Mouse (Mus musculus) gastrocnemius, adult 8-10 months (tissue): ENCODE results near the gene Ctla4. TPM values are rescaled to one million over a fixed set of nuclear protein-coding genes. Genes with fewer than 3 reads are reported as not detected.
A peak's percentile ranks its signal among the peaks of the same experiment; 100 is the strongest.

Experiments
- DNase-seq, 2 experiments: peaks; one replicate each; pipeline ENCODE4 v3.0.0; 2022; ENCODE audit warnings: low spot score in 2 of 2
- total RNA-seq, 4 experiments: library from RNA; stranded (reverse); gene quantifications; 2 replicates each; pipeline ENCODE4 v1.2.4; 2022

Gene Ctla4
- total RNA-seq, 4 experiments from 2014 or later = not detected

DNA sequence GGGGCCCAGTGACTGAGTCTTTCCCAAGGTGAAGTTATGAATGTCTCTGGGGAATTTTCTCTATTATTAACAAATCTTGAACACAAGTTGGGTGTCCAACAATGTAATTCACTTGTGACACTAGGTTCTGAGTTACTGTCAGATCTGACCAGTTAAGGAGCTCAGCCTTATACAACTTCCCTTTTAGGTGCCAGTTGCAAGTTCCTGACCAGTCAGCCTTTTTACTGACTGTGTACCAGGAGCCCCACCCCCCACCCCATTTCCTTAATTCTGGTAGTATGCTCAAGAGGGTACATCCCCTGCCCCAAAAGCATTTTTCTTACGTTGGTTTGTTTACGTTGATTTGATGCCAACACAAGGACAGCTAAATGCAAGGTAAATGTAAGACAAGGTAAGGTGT is 21.6 kb upstream of the Ctla4 start:
- DNase-seq = no peak

DNA sequence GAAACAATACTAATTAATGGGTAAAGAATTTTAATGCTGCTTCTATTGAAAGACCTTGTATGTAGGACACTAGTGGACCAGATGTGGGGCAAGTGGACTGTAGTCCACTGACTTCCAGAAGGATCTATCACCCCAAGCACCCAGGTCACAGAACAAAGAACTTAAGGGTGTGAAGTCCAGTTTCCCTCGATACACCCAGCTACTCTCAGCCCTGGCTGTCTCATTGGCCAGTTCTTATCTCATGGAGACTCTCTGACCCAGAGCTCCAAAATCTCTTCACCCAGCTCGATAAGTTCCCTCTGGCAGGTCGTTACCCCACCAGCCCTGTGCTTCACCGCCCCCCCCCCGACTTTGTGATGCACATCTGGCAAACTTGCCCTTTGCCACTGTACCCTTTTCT is 20.8 kb upstream of the Ctla4 start:
- DNase-seq = no peak

DNA sequence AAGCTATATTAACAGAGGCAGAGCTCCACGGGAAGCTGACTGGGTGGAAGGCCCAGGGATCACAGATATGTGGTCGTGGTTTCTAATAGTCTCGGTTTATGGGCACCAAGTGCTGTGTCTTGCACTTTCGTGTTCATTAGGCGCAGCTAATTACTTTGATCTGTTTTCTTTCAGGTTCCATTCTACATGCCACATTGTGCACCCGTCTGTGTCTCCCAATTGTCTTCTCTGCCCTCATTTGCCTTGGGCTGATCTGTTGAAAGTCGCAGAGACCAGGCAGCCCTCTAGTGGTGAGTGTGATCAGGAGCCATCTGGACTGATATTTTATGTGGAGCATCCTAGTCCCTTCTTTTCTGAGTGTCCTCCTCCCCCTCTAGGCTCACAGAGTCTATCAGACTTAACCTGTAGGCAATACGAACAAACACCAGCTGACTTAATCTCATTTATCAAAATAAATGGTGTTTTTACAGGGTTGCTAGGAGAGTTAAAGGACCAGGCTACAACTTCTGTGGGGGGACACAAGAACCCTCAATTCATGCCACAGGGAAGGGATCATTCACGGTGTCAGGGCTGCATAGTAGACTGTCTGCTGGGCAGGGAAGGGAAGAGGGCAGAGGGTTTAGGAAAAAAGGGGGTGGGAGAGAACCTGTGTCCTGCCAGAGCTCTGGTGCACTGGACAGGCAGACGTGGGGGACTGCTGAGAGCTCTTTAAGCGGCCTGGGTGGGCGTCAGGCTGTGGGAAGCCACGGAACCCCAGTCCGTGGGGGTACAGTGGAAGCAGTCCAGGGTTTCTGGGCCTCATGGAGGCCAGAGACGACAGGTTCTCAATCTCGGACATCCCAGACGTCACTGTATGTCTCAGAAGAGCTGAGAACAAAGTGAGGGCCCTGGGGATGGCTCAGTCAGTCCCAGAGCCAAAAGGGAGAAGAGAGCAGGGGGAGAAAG is 18.2 kb upstream of the Ctla4 start:
- peak; percentile 21 to 30 for DNase-seq

DNA sequence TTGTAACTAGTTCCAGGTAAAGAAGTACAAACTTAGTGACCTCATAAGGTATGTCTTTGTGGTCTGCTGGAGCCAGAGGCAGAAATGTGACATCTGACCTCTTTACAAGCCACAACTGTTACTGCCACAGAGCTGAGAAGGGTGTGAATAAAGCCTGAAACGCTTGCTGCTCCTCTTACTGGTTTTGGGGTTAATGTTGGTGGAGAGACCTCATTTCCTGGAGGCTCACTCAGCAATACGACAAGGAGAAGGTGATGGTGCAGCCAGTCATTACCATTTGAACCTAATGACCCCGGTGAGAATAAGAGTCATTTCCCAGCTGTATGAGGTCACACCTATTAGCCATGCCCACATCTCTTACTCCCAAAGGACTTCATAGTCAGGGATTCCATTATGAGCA is 11.5 kb upstream of the Ctla4 start:
- no peak for DNase-seq

DNA sequence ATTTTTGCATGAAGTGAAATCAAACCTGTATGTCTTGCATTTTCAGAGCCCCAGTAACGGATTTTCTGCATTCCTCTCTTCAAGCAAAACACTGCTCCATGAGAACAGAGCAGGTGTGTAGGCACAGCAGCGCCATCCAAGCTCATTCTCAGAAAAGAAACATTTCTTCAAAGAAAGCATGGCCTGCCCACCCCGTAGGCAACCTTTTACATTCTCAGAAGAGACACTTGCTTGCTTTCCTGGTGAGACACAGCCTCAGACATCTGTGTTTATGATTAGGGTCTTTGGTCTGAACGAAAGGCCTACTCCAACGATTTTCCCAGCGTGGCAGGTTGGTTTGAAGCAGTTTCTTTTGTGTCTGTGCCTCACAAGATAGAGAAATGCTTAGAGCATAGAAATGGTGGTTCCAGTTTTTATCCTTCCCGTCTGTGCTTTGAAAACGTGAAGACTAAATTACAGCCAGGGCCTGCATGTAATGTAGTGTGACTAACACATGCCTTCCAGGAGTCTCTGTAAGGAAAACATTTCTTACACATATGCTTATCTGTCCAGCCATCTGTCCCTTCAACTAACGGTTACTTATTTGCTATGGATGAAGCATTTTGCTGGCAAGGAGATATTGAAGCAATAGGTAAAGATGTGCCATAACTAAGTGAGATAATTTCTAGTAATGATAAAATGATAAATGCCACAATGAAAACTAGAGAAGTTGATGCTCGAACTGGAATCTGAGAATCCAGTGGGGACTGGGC is 6.5 kb upstream of the Ctla4 start:
- DNase-seq = no peak

DNA sequence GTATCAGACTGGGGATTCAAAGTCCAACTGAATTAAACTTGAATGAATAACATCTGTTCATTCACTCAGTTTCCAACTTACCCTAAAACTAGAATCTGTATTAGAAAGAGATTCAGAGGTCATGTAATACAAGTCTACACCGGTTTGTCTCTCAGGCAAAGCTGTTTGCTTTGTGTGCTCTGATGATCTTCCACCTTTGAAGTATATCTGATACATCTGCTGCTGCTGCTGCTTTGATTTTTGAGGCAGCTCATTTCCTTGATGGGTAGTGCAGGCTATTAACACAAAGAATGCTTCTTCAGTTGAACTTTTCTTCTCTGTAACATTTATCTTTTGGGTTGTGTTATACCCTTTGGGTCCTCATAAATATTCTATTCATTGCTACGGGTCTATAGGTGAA is 4.0 kb upstream of the Ctla4 start:
- no peak for DNase-seq

DNA sequence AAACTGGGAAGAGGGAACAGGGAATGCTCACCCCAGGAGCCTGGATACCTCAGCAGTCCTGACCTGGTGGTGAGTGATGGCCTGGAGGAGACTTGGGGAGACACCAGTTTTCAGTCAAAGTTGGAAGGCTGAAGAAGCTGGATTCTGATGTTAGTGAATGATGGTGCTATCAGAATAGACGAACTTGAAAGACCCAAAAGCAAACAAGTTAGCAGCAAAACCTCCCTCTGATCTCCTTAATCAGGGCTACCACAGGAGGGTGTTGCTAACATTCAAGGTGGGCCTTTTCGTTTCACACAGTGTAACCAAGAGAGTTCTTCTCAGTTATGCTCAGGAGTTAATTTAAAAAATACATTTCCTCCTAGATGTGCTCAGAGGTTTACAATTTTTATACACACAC is 3.5 kb upstream of the Ctla4 start:
- no peak for DNase-seq

DNA sequence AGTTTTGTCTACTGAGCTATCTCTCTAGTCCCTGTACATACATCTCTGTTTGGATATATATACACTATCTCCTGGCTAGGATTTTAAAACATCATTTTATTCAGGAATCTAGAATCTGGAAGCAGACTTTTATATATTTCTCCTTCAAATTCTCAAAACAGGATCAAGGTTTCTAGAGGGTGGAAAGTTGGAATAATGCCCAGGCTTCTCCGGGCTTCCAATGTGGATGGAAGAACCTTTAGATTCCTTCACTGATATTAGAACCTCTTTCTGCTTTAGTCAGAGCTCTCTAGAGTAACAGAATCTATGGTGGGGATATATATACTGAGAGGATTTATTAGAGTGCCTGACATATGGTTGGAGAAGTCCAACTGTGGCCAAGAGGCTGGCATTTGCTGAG is 2.2 kb upstream of the Ctla4 start:
- no peak for DNase-seq

DNA sequence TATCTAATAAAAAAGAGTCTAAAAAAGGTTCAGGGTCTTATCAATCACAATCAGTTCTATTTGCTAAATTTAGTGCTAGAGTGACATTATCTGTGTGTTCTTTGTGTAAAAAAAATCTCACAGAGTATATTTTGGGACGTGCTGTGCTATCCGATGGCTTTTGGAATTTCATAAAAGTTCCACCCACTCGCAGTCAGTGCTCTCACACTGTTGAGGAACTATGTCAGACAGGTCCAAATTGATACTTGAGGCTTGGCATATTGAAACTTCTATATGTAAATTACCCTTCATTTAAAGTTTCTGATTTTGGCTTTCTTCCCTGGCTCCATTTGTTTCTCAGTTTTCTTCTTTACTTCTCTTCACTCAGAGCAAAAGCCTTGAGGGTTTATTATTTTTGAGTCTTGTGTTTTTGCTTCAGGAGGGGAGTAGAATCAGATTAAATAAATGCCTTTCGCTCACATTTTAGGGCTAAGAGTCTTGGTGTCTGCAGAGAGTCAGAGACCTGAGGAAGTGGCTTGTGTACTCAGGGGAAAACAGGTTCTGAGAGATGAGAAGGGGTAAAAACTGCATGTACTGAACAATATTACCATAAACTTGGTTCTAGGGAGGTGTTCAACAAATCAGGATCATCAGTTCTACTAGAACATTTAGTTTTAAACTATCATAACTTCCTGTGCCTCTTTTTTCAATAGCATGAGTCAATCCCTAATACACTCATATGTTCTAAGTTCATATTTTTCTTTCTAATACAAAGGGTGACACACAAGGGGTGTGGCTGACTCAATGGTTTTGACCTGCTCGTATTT is 11.5 kb downstream of the Ctla4 start:
- no peak for DNase-seq

DNA sequence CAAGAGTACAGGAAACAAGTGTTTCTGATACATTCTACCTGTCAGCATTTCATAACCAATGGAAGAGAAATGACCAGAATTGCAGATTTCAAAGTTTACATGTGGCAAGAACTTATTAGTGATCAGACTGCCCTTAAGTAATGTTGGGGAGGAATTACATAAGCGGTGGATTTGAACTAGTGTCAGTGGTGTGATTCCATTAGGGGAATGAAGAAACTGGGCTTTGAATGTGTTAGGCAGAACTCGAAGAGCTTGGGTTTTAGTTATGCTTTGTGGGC is 12.1 kb downstream of the Ctla4 start:
- no peak for DNase-seq

DNA sequence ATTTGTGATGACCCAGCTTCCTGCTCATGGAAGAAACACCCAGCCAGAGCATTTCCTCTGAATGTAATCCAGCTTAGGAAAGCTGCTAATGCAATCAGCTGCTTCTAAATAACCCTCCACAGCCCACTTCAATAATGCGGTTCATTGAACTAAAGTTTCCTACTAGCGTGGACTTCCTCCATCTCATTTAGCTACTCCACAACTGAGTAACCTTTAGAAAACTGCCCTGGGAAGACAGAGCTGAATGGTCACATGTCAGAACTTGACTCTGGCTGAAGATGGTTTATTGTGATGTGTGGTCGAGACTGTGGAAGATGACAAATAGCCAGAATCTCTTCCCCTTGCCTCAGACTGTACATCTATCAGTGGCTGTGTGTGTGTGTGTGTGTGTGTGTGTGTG is 12.4 kb downstream of the Ctla4 start:
- DNase-seq = no peak

DNA sequence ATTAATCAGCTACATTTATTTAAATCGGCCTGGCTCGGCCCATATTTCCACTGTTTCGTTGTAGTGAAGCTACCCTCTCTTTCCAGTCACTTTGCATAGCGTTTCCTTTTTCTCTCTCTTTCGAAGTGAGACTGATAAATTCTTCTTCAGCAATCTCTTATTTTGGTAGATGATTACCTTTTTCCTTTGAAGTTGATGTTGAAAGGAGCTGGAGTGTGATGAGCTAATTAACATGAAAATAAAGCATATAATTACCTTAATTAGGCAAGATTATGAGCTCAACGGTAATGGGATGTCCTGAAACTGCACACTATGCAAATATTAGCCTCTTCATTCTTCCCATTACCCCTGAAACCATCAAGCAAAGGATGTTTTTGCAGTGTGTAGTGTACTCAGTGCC is 15.7 kb downstream of the Ctla4 start:
- DNase-seq = no peak

DNA sequence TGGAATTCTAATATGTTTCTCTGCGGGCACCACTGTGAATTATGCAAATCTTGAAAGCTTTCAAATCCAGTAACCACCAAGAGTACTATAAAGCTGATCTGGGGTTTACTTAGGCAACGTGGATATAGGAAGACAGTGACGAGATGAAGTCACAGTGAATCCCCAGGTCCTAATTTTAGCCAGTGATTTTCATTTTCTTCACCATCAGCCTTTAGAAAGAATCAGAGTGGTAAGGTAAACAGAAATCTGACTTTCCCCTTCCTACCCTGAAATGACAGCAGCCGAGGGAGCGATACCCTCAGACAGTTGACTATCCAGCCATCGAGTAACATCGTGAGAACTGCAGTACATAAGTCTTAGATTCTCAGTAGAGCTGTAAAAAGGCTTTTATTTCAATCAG is 16.3 kb downstream of the Ctla4 start:
- no peak for DNase-seq

DNA sequence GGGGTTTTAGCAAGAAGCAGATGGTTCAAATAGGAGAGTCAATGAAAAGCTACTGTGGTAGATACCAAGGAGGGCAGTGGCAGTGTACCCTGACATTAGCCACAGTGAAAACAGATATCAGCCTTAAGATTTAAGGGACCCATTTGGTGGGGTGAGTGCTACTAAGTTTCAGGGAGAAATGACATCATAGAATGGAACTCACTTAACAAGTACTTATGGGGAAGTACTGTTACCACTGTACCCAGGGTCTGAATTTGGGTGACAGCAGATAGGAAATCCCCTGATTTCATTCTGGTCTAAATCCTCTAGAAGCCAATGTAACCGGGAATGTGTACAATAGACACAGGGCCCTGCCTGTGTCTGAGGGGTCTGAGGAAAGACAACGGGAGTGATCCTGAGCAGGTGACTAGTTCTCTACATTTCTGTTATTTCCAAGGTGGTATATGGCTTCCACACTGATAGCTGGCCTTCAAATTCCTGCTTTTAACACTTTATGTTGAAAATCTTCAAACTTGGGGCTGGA is 17.7 kb downstream of the Ctla4 start:
- no peak for DNase-seq

DNA sequence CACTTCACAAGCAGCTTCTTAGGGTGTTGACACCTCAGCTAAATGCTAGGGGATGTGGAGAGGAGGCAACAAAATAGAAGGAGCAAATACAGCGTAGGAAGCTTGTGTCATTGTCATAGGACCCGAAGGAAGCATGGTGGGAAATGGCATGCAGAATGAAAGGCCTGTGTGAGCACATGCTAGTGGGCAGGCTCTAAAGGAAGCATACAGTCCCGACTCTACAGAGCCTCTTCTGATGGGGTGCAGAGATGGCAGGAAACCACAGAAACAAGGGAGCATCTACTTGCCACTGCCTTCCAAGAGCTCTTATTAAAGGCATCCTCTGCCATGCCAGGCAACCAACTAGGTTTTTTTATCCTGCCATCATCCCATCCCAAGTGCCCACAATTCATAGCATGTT is 20.7 kb downstream of the Ctla4 start:
- no peak for DNase-seq

DNA sequence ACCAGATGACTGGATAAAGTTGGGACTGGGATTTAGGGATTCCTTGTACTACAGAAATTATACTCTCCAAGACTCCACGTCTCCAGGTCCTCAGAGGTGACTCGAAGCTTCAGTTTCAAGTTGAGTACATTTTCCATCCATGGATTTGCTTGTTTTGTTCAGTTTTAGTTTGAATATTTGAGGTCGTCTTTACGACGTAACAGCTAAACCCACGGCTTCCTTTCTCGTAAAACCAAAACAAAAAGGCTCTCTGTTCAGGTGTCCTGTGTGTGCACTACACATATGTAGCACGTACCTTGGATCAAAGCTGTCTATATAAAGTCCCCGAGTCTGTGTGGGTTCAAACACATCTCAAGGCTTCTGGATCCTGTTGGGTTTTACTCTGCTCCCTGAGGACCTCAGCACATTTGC is 22.0 kb downstream of the Ctla4 start:
- no peak for DNase-seq

DNA sequence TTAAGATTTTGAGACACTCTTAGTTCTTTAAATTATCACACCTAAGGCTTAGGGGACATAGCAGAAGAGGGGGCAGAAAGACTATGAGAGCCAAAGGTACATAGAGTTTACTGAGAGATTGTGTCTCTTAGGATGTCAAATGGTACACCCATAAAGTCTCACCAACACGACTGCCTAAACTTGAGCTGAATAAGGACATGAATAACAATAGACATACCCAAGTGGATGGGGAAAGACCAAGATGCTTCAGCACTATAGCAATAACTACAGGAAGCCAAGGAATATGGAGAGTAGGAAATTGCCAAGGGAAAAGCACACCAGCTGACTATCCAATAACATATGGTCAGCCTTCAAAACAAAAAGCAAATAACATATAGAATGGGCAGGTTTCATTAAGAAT is 22.9 kb downstream of the Ctla4 start:
- no peak for DNase-seq

DNA sequence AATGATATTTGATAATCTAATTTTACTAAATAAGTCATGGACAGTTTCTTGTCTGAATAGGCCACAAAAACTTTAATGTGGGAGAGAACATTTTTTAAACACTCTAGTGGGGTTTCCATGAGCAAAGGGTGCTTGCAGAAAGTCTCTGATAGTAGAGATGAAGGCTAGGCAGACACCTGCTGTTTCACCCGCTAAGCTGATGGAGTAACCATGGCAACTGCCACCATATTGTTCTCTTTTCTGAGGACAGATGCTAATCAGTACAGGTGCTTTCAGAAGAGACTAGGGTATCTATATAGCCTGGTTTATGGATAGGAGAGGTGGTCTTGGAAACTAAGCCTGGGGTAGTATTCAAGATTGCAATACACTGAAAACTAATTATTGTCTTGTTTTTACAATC is 24.0 kb downstream of the Ctla4 start:
- no peak for DNase-seq

DNA sequence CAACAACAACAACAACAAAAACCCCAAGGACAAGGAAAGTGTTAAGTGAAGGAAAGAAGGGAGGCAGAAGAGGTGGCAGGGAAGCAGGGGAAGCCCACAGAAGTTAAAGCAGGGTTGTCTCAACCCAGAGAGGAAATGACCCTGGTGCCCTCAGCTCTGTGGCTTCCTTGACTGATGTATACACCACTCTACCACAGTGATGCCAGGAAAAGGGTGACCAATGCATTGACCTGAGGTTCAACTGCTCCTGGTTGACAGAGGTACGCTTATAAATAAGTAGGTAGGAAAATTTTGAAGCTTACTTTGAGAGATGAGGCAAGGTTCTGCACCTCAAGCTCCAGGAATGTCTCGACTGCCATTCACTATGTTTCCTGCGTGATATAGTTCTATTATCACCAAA is 24.8 kb downstream of the Ctla4 start:
- DNase-seq = no peak

DNA sequence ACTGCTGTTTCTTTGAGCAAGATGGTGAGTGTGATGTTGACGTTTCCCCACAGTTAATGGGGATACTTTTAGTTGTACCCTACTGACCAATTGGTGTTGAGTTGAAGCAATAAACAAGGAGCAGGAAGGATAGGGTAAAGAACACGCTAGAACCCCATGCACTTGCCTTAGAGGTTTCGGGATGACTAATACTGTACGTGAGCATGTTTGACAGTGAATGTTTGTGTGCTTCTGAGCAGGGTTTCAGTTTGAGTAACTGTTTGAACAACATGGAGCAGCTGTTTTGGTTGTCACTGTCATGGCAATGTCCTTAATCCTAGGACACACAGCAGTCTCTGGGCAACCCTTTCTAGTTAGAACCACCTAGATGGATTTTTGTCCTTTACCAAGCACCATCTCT is 26.5 kb downstream of the Ctla4 start:
- no peak for DNase-seq

DNA sequence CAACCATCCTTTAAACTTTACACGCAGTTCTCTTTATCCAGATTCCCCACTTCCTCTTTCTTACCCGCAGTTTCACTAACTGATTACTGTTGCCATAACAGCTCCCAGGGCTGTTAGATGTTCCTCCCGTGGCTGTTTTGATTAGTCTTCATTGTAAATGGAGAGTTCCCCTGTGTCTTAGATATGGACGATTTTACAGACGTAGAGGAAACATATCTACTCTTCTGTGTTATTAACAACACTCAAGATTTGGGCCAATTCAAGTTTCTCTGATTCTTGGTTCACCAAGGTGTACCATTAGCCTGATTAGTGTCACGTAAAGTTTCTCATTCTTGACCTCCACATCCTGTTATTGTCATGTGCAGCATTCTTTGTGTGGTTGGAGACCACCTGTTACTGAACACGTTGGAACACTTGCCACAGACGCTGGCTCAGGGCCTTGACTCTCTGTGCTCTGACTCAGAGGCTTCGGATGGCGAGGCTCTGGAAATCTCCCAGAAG is 29.5 kb downstream of the Ctla4 start:
- no peak for DNase-seq
